Mouse (Mus musculus): ENCODE results near the gene Ccdc185. TPM values are rescaled to one million over a fixed set of nuclear protein-coding genes. Genes with fewer than 3 reads are reported as not detected.

Gene Ccdc185
- total RNA-seq (2014; fragmentation: Nextera tagmentation) (not detected in 2 replicates), total RNA-seq (2017) (not detected in 2 replicates)

- ATAC-seq (replicated peaks; ENCODE audit: poor library complexity, severe bottlenecking): no peak
Observed at GRCm38 (mm10) chr1:182749080-182749479, at the start of gene Ccdc185. Gene Ccdc185 (minus strand): TSS chr1:182749180.

DNA sequence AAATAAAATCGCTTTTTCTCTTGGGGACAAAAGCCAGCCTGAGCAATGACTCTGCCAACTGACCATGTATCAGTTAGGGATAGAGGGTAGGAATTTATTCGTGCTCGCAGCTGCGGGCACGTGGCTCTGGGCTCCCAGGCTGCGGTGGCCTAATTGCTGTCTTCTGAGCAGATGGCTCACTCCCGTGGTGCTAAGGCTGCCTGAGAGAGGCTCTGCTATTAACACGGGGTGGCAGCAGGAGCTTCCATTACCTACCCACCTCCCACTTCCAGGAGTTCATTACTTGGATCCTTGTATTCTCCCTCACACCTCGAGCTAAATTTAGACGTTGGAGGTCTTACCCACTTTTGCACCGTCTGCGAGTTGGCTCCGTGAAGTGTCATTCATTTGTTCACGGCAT lies 48.1 kb upstream of the Ccdc185 start:
- no peak for ATAC-seq (replicated peaks; ENCODE audit: poor library complexity, severe bottlenecking)

GRCm38 (mm10) chr1:182794628-182795027 lies 45.6 kb upstream of the Ccdc185 start:
- no peak for ATAC-seq (replicated peaks; ENCODE audit: poor library complexity, severe bottlenecking)

DNA sequence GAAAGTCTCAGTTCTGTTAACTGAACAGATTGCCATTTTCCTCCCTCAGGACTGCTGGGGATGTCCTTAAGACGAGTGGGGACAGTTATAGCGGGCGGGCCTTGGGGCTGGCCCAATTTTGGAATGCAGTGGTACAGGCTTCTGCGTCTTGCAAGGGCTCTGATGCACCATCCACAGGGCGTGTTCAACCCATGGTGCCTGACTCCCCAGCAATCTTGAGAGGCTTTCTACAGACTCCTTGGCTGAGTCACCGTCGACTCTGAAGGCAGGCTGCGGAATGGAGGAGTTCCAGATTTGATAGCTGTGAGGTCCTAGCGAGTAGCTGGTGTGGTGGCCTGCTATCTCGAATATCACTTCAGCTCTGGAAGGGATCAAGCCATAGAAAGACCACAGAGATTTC lies 45.2 kb upstream of the Ccdc185 start:
- no peak for ATAC-seq (replicated peaks; ENCODE audit: poor library complexity, severe bottlenecking)

DNA sequence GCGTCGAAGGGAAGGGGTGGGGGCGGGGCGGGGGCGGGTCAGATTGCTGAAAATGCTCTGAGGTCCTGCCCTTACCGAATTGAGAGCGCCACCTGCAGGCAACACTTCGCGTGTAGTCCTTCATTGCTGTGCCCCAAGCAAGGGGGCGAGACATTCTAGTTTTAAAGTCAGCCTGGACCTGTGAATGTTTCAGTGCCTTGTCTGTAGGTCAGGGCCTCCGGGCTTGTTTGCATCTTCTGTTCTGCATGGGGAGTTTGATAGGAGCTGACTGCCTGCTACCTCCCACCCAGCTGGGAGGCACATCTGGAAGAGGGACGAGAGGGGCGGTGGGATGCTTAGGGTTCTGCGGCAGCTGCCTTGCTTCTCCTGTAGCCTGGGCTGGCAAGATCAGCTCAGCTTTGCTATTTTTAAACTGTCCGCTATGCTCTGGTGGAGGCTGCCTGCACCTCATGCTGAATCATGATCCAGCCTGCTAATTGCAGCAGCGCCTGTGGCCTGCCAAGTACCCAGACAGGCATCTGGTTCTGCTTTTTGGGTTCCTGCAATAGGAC lies 43.6 kb upstream of the Ccdc185 start:
- peak; percentile 92 for ATAC-seq (replicated peaks; ENCODE audit: poor library complexity, severe bottlenecking)

DNA sequence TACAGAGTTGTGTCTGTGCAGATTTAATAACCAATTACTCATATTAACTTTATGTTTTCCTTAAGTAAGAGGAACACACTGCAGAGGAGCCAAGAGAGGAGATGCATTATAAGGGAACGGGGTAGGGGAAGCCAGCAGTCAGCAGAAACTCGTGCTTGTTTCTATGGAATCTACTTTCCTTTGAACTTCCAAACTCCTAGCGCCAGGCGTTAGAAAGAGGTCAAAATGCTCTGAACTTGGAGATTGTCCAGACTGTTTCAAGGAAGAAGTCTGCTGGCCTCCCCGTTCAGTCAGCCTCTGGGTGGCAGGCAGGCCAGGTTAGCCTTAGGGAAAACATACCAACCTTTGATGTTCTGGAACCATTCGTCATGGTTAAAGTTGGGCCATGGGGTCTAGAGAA lies 39.9 kb upstream of the Ccdc185 start:
- ATAC-seq (replicated peaks; ENCODE audit: poor library complexity, severe bottlenecking): no peak

GRCm38 (mm10) chr1:182787030-182787429 lies 38.0 kb upstream of the Ccdc185 start:
- ATAC-seq (replicated peaks; ENCODE audit: poor library complexity, severe bottlenecking): no peak

DNA sequence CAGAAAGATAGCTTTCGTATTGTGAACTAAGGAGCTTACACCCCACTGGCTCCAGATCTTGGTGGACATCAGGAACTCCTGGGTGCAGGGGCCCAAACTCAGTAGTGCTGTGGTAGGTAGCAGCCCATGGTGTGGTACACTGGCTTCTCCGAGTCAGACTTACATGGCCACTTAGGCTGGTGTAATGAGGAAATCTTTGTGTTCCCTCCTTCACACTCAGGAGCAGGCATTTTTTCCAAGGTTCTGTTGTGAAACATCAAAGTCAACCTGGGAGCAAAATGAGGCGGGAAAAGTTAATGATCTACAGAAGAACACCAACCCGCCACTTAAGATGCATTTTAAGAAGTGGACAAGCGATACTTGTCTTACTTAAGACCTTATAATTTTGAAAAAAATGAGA lies 36.5 kb upstream of the Ccdc185 start:
- ATAC-seq (replicated peaks; ENCODE audit: poor library complexity, severe bottlenecking): no peak

DNA sequence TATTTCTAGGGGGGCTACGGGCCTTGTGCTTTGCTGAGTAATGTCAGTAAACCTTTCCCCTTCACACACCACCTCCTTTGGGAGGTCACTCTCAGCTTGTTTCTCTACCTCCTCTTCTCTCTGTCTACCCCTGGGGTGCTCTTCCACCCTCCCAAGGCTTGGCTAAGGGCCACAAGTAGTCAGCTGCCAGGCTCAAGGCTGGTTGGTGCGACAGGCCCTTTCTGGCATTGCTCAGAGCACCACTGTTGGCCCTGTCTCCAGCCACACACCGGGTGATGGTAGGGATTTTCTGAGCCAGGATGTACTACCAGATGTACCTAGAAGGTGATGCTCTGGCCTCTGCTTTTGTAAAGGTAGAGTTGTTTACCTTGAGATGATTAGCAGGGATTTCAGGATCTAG lies 35.8 kb upstream of the Ccdc185 start:
- no peak for ATAC-seq (replicated peaks; ENCODE audit: poor library complexity, severe bottlenecking)

- ATAC-seq (replicated peaks; ENCODE audit: poor library complexity, severe bottlenecking): no peak
Observed at GRCm38 (mm10) chr1:182783774-182784173, 34.8 kb upstream of the Ccdc185 start.

- ATAC-seq (replicated peaks; ENCODE audit: poor library complexity, severe bottlenecking): no peak
Observed at GRCm38 (mm10) chr1:182779024-182779520, 30.1 kb upstream of the Ccdc185 start.

DNA sequence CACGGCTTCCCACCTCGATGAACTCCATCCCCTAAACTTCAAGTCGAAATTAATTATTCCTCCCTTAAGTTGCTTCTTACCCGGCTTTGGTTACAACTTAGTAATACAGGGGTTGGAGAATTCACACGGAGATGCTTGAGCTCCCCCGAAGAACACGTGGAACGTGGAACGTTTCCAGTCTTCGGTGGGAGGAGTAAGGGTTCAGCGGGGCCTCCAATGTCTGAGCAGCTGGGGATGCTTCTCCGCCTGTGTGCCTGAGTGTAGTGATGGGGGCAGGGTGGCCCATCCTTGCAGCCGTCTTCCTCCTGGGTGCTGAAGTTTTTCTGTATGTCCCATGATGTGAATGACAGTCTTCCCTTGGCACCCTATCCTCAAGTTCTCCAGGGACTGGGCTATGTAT lies 29.2 kb upstream of the Ccdc185 start:
- ATAC-seq (replicated peaks; ENCODE audit: poor library complexity, severe bottlenecking): no peak

GRCm38 (mm10) chr1:182776749-182777410 lies 27.9 kb upstream of the Ccdc185 start:
- no peak for ATAC-seq (replicated peaks; ENCODE audit: poor library complexity, severe bottlenecking)

GRCm38 (mm10) chr1:182775576-182775975 lies 26.6 kb upstream of the Ccdc185 start:
- no peak for ATAC-seq (replicated peaks; ENCODE audit: poor library complexity, severe bottlenecking)

GRCm38 (mm10) chr1:182764541-182765281 lies 15.7 kb upstream of the Ccdc185 start:
- no peak for ATAC-seq (replicated peaks; ENCODE audit: poor library complexity, severe bottlenecking)

DNA sequence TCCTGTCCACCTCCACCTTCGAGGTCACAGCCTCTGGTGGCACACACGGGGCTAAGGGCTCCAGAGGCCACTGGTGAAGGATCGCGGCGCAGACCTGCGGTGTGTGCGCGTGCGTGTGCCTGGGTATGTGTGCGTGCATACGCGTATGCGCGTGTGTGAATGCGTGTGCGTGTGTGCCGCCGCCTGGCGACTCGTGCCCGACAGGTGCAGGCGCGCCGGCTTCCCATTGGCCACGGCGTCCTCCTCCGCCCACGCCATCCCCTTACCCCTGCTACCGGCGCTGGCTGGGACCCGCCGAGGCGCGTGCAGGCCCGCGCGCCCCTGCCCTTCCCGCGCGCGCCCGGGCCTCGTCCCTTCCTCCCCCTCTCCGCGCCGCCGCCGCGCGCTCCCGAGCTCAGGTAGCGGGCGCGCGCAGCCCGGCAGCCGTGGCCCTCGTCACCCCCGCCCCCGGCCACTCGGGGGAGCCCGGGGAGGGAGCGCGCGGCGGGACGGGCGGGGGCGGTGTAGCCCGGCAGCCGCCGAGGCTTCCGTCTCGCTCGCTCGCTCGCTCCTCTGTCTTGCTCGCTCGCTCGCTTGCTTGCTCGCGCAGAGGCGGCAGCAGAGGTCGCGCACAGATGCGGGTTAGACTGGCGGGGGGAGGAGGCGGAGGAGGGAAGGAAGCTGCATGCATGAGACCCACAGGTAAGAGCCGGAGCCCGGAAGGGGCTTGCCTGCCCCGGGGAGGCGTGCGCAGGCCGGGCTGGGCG lies 14.9 kb upstream of the Ccdc185 start, which contains the start of gene Susd4:
Gene Susd4 (plus strand): TSS at position 145 of the 746 bp plus-strand sequence.
- ATAC-seq (replicated peaks; ENCODE audit: poor library complexity, severe bottlenecking): peak; percentile 62

DNA sequence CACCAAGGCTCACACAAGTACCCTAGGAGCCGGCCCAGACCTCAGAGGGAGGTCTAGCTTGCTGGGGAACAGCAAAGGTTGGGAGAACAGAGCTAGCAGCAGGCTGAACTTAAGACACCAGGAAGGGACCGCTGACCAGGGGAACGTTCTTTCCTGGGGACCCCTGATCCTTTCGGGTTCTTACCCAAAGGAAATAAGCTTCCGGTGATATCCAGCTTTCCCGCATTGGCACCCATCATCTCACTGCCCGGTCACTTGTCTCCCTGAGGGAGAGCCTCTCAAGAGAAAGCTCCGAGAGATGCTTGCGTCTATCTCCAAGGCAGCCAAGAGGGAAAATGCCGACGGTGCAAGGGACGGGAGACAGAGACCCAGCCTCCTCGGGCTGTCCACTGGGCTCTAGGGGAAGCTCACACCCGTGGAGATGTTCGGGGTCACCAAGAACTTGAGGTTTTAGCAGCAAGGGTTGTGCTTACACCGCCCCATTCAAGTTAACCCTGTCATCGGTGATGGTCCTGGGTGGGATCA lies 14.3 kb upstream of the Ccdc185 start:
- no peak for ATAC-seq (replicated peaks; ENCODE audit: poor library complexity, severe bottlenecking)

- no peak for ATAC-seq (replicated peaks; ENCODE audit: poor library complexity, severe bottlenecking)
Observed at GRCm38 (mm10) chr1:182758783-182759182, 9.8 kb upstream of the Ccdc185 start.

DNA sequence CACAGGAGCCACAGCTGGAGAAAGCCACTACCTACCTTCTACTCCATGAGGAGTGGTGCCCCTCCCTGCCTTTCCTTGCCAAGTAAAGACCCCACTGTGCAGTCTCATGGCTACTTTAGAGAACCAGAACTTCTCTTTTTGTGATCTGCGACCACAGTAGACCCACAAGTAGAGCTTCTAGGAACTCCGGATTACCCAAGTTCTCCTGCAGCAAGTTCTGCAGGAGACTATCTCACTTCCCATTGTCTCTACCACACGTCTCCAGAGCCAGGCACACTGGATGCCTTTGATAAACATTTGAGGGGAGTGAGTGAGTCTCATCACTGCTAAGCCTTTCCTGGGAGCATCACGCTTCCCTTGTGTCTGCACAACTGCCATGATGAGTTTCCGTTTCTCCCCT lies 5.9 kb upstream of the Ccdc185 start:
- peak; percentile 92 for ATAC-seq (replicated peaks; ENCODE audit: poor library complexity, severe bottlenecking)

DNA sequence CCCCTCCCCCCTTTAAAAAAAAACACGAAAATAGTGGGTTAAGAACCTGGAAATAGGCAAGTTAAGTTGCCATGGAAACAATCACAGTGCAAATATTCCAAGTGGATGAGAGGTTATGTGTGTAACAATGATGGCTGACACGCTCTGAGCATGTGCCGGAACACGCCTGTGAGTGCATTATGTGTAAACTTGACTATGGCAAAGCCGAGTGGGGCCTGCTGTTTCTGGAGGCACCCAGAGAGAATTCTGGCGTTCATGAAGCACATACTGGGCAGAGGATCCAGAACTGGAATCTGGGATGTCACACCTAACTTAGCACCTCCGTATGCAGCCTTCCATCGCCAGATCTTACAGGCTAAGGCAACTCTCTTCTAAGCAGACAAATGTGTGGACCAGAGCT lies 4.7 kb upstream of the Ccdc185 start:
- no peak for ATAC-seq (replicated peaks; ENCODE audit: poor library complexity, severe bottlenecking)
